Mouse (Mus musculus) spleen, postnatal 4 days (tissue): ENCODE results near the gene Psmd1.

Source experiments
- DNase-seq, 2 experiments: peaks; one replicate each; pipeline ENCODE4 v3.0.0; 2022; ENCODE audit warnings: low spot score in 2 of 2

Gene Psmd1

DNA sequence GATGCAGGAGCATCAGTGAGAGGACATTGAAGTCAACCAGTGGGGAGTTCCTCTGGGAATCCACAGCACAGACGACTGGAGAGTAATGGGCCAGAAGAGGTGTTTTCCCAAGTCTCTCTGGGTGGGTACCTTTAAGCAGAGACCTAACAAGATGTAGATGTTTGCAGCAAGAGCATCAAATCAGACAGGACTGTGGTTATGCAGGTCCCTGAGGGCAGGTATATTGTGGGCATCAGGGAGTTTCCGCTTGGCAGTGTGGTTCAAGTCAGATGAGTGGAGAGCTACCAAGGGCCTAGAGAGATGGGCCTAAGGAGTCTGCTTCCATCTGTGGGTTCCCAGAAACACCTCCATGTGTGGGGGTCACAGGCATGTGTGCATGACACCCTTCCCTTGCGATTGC, 91.9 kb downstream of the Psmd1 start:
- no peak for DNase-seq

DNA sequence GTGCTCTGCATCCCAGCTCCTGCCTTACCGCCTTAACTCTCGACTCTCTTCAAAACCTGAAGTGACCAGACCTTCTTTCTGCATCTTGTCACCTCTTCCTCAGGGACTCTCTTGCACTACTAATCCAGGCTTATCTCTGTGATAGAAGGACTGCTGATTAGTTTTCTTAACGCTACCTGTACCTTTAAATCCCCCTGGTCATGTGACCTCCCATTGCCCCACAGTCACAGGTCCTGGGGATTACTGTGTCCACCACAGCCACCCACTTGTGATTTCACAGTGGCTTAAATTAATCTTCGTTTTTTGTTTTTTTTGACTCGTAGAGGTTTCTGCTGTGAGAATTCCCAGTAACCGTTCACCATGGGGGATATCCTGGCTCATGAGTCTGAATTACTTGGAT, 92.4 kb downstream of the Psmd1 start:
- DNase-seq, result no peak

DNA sequence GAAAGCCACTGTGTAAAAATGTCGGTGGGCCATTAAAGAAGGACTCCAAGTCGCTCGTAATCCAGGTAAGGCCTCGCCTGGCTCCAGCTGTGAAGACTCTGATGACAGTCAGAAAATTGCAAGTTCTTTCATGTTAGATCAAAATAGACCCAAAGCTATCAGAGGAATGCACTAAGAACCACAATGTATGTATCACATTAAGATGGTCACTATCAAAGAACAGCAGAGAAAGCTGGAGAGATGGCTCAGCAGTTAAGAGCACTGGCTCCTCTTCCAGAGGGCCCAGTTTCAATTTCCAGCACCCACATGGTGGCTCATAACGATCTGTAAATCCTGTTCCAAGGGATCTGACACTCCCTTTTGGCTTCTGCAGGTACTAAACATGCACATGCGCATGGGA, 95.9 kb downstream of the Psmd1 start:
- no peak for DNase-seq

DNA sequence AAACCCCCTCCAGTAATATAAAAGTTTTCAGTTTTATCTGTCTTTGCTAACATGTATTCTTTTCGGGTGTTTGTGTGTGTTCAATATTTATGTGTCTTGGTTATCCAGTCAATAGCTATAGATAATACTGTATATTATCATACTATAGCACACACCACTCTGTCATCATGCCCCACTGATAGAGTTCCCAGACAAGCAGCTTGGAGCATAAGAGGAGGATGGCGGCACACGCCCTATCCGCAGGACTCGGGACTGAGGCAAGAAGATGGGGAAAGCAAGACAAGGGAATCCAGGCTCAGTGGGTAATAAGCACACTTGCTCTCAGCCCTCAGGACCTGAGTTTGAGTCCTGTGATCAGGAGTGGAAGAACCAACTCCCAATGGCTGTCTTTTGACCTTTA, 96.3 kb downstream of the Psmd1 start:
- no peak for DNase-seq

DNA sequence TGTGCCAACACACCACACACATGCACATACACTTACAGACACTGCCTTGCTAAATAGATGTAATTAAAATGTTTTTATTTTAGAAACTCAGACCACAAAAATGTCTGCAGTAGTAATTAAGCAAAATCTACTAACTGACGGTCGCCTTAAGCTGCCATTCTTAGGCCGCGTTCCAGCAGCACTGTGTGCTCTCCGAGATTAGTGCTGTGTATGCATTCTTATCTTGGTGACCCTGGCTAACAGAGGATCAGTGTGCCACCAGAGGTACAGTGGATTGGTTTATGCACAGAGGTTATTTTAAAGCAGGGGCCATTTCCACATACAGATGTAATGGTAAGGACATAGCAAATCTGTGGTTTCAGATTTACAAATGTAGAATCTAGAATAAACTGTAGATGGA, 96.9 kb downstream of the Psmd1 start:
- peak in 1 of 2 experiments; percentile 28 for DNase-seq

DNA sequence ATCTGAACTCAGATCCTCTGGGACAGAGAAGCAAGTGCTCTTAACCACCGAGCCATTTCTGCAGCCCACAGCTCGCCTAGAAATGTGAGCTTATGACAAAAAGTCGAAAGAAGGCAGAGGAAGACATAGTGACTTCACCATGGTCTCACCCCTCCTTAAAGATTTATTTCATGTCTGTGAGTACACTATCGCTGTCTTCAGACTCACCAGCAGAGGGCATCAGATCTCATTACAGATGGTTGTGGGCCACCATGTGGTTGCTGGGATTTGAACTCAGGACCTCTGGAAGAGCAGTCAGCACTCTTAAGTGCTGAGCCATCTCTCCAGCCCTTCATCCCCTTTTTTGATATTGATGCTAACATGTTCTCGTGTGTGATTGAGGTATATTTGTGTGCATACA, 110.4 kb downstream of the Psmd1 start:
- no peak for DNase-seq

DNA sequence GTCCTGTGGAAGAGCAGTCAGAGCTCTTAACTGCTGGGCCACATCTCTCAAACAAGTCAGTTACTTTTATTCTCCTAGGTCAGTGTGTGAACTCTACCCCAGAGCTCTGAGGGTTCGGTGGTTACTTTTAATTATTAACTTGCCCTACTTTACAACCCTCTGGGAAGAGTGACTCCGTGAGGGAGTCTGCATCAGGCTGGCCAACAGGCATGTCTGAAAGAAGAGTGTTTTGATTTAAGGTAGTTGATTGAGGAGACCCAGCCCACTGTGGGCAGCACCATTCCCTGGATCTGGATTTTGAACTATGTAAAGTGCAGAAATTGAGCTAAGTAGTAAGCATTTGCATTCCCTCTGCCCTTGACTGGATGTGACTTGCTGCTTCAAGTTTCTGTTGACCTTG, 111.9 kb downstream of the Psmd1 start:
- DNase-seq, result no peak

DNA sequence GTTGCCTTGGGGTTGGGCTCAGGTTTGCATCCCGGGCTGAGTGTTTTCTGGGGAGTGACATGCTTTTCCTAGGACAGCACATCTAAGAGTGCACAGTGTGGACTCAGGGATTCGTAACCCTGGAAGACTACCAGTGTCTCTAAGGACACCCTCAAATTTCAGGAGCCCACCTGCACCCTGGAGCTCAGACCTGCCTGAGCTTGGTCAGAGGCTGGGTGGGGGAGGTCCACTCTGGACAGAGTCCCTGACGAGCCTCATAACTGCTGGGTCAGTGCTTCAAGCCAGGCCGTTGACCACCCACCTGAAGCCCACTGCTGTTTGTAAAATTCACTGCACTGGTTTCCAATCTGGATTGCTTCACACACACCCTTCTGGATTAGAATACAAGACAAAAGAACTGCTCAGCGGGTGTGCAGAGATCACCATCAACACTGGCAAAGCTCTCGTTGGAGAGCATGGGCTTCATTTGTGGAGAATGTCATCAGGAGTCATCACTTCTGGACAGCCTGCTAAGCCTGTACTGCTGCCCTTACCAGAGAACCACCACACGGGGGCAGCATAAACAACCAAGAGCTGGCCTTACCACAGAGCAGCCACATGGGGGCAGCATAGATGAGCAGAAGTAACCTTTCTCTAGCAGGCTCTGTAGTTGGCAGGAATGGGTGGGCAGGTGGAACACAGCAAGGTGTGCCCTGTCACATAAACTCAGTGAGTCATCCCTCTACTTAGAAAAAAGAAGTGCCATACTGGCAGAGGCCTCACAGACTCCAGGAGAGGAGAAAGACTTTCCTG, 114.5 kb downstream of the Psmd1 start:
- DNase-seq, result peak; percentile 85 to 95

DNA sequence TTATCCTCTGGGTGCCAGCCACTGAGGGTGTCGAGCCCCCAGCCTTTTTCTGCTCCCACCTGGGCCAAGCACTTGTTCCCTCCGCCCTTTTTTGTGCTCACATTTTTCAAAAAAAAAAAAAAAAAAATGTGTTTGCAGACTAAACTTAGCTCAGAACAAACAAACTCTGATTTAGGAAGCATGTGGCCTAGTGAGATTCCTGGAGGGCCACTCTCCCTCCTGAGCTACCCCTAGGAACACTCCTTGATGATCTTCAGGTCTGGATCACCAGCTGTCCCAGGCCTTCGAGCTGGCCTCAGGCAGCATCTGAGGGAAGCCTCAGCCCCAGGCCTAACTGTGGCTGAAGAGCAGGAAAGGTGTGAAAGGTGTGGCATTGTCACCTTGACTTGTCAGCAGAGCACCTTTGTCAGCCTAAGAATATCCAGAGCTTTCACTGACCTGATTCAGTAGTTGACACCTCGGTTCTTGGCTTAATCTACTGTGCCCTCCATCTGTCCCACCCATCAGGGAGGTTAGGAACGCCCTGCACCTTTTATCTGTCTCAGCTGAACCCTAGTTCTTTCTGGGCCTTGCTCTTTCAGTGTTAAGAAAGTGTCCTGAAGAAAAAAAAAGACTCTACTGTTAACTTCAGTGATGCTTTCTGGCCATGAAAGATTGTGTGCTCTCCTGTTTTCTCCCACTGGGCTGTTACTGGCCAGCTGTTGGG, 118.0 kb downstream of the Psmd1 start:
- no peak for DNase-seq

DNA sequence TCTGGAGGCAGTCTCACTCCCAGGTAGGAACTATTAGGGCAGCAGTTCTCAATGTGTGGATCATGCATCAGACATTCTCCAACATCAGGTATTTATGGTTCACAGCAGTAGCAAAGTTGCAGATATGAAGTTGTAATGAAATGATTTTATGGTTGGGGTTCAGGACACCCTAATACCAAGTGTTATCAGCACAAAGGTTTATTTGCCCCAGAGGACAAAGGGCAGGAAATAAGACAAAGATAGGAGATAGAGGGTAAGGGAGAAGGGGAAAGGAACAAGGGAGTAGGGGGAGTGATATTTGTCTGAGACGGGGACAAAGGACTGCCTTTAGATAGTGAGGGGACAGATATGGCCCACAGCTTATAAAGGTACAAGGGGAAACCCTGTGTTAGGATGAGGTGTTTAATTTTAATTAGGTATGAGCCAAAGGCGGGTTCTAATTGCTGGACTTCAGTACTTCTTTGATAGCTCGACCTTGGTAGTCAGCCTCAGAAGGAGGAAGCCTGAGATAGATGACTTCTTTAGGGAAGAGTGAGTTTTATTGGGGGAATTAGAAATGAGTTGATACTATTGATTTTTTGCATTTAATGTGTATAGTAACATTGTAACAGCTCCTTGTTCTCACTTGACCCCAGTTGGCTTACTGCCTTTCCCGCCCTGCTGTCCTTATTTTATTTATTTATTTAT, 119.5 kb downstream of the Psmd1 start:
- no peak for DNase-seq

DNA sequence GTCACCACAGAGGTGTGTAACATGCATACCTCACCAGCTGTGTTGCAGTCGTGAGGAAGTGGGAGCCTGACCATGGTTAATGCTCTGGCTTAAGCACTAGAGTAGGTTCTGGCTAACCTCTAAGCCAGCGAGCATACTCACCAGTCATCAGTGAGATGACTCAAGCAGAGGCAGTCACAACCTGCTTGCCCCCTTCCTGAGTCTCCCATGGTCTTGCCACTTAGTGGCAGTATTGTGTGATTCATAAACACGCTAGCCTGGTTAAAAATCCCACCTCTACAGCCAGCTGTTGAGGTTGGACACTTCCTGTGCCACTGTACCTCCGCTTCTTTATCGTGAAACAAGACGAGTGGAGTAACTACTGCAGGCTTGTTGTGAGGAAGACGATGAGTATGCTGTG, 122.6 kb downstream of the Psmd1 start:
- DNase-seq, result peak in 1 of 2 experiments; percentile 13

DNA sequence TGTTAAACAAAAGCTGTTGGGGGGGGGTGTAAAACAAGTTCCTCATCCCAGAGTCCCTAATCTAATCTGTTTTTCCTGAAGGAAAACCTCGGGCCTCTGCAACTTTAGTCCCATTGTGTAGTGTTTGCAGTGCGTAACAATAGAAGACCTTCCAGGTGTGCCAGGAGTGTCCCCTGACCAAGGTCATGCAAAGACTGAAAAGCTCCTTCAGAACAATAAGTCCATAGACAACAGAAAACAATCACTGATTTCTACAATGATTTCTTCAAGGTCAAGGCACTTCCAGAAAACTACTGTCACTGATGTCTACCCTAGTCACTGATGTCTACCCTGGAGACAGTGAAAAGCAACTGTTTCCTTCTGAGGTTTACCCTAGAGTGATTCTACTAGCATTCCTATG, 123.7 kb downstream of the Psmd1 start:
- DNase-seq, result no peak

DNA sequence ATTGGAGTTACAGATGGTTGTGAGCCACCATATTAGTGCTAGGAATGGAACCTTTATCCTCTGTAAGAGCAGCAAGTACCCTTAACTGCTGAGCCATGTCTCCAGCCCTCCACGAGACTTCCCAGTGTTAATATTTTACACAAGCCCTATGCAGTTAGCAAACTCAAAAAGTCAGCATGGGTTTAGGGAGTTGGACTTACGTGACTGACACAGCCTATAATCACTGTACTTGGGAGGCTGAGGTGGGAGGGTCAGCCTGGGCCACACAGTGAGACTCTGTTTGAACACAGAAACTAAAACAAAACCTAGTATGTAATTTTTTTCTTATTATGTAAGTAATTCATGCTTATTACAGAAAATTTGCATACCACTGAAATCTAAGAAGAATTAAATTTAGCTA, 124.1 kb downstream of the Psmd1 start:
- no peak for DNase-seq
